Mouse (Mus musculus) hindbrain, embryonic 11.5 days (tissue): ENCODE data around the gene Ptpn11. TPM values are rescaled to one million over a fixed set of nuclear protein-coding genes. Genes with fewer than 3 reads are reported as not detected.
"Not testable (repeated sequence)": the region's sequence is repeated elsewhere in the genome, so short reads cannot be mapped to it uniquely, and the experiment has no call there.

ENCODE experiments used
- ATAC-seq: fragments of 200-750 bp; cut with Nextera tagmentation; 2 replicates; pipeline ENCODE4 v1.8.0; 2017; ENCODE audit warnings: mild to moderate bottlenecking, moderate TSS enrichment, moderate library complexity; ENCODE audit not compliant: low FRiP score
- DNase-seq: peaks from one replicate; pipeline ENCODE4 v3.0.0-alpha.2; 2015; ENCODE audit warnings: low spot score
- H3K27ac ChIP-seq: fragments of 300-500 bp; sonication (generic); 2 replicates; pipeline ENCODE4 v1.5.1; 2014; ENCODE audit warnings: mild to moderate bottlenecking, low read depth, low read length
- H3K27me3 ChIP-seq: fragments of 300-500 bp; sonication (generic); 2 replicates; pipeline ENCODE4 v1.6.1; 2014; ENCODE audit warnings: mild to moderate bottlenecking, low read length, moderate library complexity, mixed read lengths; ENCODE audit not compliant: control insufficient read depth, insufficient read depth
- H3K36me3 ChIP-seq: fragments of 300-500 bp; sonication (generic); 2 replicates; pipeline ENCODE4 v1.6.1; 2014; ENCODE audit warnings: mild to moderate bottlenecking, low read length, moderate library complexity, mixed read lengths; ENCODE audit not compliant: control insufficient read depth, insufficient read depth
- H3K4me1 ChIP-seq: fragments of 300-500 bp; sonication (generic); replicated peaks from 2 replicates; pipeline ENCODE4 v1.6.1; 2014; ENCODE audit warnings: low read length, mixed read lengths; ENCODE audit not compliant: control insufficient read depth, insufficient read depth
- H3K4me2 ChIP-seq: fragments of 300-500 bp; sonication (generic); replicated peaks from 2 replicates; pipeline ENCODE4 v1.6.1; 2014; ENCODE audit warnings: mild to moderate bottlenecking, low read depth, low read length
- H3K4me3 ChIP-seq: fragments of 300-500 bp; sonication (generic); 2 replicates; pipeline ENCODE4 v1.5.1; 2014; ENCODE audit warnings: low read depth, low read length
- H3K9ac ChIP-seq: fragments of 300-500 bp; sonication (generic); 2 replicates; pipeline ENCODE4 v1.6.1; 2014; ENCODE audit warnings: low read depth, low read length
- H3K9me3 ChIP-seq: fragments of 300-500 bp; sonication (generic); 2 replicates; pipeline ENCODE4 v1.6.1; 2016; ENCODE audit warnings: low read length; ENCODE audit not compliant: control insufficient read depth
- WGBS: fragments of 180-500 bp; shearing (Covaris S2); extraction: QIAGEN DNeasy Blood & Tissue Kit; methylation state at CpG from one replicate; pipeline ENCODE4 v1.1.7; 2014; 5-methylcytosine and 5-hydroxymethylcytosine counted together
- polyA plus RNA-seq: library from polyadenylated mRNA; unstranded; fragments of >200 nt; fragmentation: Nextera tagmentation; extraction: Ambion mirVana; gene quantifications from 2 replicates; pipeline ENCODE4 v1.2.1, GENCODE M21; 2014

The Ptpn11 gene
- polyA plus RNA-seq, 1 experiment from 2014 or later = 32.4 TPM

DNA sequence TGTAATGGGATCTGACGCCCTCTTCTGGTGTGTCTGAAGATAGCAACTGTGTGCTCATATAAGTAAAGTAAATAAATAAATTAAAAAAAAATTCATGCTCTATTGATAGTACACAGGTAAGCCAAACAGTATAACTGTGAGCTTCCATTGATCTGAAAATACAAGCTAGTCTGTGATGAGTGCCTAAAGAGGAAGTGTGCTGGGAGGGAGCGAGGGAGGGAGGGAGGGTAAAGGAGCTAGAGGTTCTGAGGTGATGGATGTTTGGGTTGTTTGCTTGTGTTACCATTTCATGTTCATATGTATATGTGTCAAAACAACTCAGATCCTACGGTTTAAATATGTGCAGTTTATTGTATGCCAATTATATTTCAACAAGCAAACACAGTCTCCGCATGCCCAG lies 35.6 kb upstream of the Ptpn11 start:
- Histone ChIP-seq H3K4me3 (no peak overlapping the region), H3K4me1 (no peaks in the 10 kb centered on the region), H3K9me3 (no peaks in the 10 kb centered on the region), H3K27me3 (no peaks in the 10 kb centered on the region), H3K9ac (no peak overlapping the region), H3K27ac (no peak overlapping the region), H3K4me2 (no peak overlapping the region), H3K36me3 (no peaks in the 10 kb centered on the region)
- no peak for DNase-seq
- WGBS = 93% methylated on average over 4 of the region's 4 CpGs
- no peak for ATAC-seq

DNA sequence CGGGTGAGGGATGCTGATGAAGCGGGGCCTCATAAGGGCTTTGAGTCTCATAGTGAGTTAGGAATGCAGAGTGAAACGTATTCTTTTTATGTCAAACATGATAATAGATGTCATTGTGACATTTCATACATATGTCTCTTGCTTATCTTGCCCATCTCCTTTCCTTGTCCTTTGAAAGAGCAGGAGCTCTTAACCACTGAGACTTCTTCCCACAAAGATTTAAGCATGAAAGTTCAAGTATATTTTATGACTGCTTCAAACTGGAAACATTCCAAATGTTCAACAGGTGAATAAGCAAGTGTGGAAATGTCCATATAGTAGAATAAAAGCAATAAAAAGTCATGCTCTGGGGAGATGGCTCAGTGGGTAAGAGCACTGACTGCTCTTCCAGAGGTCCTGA lies 35.2 kb upstream of the Ptpn11 start:
- Histone ChIP-seq H3K4me2 (no peak overlapping the region), H3K9ac (no peak overlapping the region), H3K27ac (no peak overlapping the region), H3K27me3 (no peaks in the 10 kb centered on the region), H3K36me3 (no peaks in the 10 kb centered on the region), H3K9me3 (no peaks in the 10 kb centered on the region), H3K4me3 (no peak overlapping the region), H3K4me1 (no peaks in the 10 kb centered on the region)
- ATAC-seq (no peak), DNase-seq (no peak)
- WGBS = 90% methylated on average over 3 of the region's 3 CpGs

DNA sequence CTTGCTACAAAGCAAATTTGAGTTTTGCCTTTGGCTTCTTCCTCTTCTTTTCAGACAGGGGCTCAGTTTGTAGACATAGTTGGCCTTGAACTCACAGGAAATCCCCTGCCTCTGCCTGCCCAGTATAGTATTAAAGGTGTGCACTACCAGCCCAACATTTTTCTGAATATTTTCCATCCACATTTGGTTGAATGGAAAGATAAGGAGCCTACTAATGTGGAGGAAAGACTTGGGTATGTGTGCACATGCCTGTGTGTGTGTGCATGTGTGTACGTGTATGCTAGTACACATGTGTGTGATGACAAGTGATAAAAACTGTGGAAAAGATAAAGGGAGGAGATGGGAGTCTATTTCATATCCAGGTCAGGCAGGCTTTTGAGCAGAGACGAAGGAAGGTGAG lies 34.7 kb upstream of the Ptpn11 start:
- Histone ChIP-seq H3K9me3 (no peaks in the 10 kb centered on the region), H3K4me3 (no peak overlapping the region), H3K9ac (no peak overlapping the region), H3K27ac (no peak overlapping the region), H3K36me3 (no peaks in the 10 kb centered on the region), H3K4me1 (no peaks in the 10 kb centered on the region), H3K4me2 (no peak overlapping the region), H3K27me3 (no peaks in the 10 kb centered on the region)
- DNase-seq (no peak), ATAC-seq (no peak)
- 86% methylated on average over 2 of the region's 2 CpGs for WGBS

DNA sequence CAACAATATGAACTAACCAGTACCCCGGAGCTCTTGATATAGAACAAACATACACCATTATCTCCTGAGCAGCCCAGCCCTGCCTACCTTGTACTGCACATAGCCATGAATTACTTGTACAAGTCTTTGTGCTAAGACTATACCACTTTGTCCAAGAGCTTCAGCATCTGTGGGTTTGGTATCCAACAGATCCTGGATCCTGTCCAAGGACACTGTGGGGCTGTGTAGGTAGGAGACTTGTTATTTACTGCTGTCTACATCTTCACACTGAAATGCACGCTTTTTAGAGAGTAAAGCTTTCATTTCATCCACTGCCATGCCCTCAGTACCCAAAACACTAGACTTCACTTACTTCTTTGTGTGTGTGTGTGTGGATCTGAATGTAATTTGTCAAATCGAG lies 33.7 kb upstream of the Ptpn11 start:
- no peak overlapping the region for H3K27ac ChIP-seq
- no peaks in the 10 kb centered on the region for H3K36me3 ChIP-seq
- H3K27me3 ChIP-seq = no peaks in the 10 kb centered on the region
- no peak overlapping the region for H3K4me2 ChIP-seq
- 92% methylated on average over 3 of the region's 3 CpGs for WGBS
- H3K4me3 ChIP-seq = no peak overlapping the region
- DNase-seq = no peak
- H3K4me1 ChIP-seq = no peaks in the 10 kb centered on the region
- H3K9ac ChIP-seq = no peak overlapping the region
- H3K9me3 ChIP-seq = no peaks in the 10 kb centered on the region
- no peak for ATAC-seq

DNA sequence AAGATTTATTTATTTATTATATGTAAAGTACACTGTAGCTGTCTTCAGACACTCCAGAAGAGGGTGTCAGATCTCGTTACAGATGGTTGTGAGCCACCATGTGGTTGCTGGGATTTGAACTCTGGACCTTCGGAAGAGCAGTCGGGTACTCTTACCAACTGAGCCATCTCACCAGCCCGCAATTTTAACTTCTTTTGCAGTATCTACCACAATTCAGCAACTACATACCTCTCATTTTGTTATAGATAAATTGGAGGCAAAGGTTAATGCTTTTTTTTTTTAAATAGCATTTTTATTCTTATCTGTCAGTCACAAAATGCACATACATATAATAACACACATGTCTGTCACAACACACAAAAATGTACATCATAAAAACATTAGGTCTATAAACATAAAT lies 32.8 kb upstream of the Ptpn11 start:
- H3K27ac ChIP-seq, H3K4me3 ChIP-seq, DNase-seq, ATAC-seq, H3K4me1 ChIP-seq, H3K9ac ChIP-seq, H3K36me3 ChIP-seq, H3K9me3 ChIP-seq, H3K4me2 ChIP-seq, H3K27me3 ChIP-seq: not testable (repeated sequence)
- 92% methylated on average over 3 of the region's 4 CpGs for WGBS

DNA sequence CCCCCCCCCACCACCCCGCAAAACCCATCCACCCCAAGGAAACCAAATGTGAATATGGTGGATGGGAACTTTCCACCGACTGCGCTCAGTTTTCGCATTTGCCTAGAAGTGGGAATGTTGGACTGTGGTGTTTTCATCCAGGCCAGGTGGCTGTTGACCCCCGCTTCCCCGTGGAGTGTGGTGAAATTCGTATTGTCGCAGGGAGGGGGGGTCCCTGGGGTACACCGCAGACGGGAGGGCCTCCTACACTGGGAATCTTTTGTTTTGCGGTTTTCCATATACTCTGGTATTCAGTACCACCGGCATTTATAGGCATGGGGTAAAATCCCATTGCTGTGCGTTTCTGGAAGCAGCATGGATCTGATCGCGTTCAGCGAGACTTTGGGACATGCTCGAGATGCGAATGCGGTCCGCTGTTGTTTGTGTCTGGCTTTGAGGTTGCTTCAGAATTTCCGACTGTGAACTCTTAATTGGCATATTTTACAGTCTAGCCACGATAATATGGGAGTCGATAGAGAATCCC lies 30.2 kb upstream of the Ptpn11 start:
- Histone ChIP-seq H3K27me3 (no peaks in the 10 kb centered on the region), H3K4me2 (peak overlapping the region; percentile 75), H3K9ac (peak overlapping the region; percentile 93), H3K27ac (peak overlapping the region; percentile 36; the same call in 1 of the 2 replicates), H3K9me3 (no peaks in the 10 kb centered on the region), H3K4me1 (no peaks in the 10 kb centered on the region), H3K36me3 (no peaks in the 10 kb centered on the region), H3K4me3 (peak overlapping the region; percentile 96)
- DNase-seq = peak; percentile 30
- WGBS = 22% methylated on average over 23 of the region's 23 CpGs
- ATAC-seq = peak; percentile 22

DNA sequence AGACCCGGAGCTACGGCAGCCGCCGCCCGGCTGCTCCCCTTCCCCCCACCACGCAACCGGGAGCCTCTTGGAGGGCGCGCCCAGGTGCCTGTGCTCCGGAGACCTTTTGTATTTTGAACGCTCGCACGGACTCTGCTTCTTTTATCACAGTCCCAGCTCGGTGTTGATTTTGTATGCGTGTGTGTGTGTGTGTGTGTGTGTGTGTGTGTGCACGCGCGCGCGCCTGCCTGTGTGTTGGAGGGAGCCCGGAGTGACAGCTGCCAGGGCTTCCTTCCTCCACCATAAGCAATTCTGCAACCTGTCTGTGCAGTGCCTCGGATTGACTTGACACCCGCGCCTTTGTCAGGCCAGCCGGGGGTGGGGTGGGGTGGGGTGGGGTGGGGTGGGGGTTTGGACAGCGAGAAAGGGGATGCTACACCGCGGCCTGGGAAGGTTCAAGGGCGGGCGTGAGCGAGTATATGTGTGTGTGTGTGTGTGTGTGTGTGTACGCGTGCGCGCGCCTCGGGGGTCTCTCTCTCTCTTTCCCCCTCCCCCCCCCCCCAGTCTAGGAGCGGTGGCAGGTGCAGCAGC lies 29.6 kb upstream of the Ptpn11 start:
- Histone ChIP-seq H3K36me3 (no peaks in the 10 kb centered on the region), H3K9ac (peak overlapping the region; percentile 93), H3K4me3 (peak overlapping the region; percentile 96), H3K27ac (peak overlapping the region; percentile 90), H3K27me3 (no peaks in the 10 kb centered on the region), H3K4me1 (no peaks in the 10 kb centered on the region), H3K4me2 (peak overlapping the region; percentile 75), H3K9me3 (no peaks in the 10 kb centered on the region)
- ATAC-seq = peak; percentile 72
- WGBS = under 1% methylated on average over 30 of the region's 38 CpGs
- DNase-seq = peak; percentile 55

DNA sequence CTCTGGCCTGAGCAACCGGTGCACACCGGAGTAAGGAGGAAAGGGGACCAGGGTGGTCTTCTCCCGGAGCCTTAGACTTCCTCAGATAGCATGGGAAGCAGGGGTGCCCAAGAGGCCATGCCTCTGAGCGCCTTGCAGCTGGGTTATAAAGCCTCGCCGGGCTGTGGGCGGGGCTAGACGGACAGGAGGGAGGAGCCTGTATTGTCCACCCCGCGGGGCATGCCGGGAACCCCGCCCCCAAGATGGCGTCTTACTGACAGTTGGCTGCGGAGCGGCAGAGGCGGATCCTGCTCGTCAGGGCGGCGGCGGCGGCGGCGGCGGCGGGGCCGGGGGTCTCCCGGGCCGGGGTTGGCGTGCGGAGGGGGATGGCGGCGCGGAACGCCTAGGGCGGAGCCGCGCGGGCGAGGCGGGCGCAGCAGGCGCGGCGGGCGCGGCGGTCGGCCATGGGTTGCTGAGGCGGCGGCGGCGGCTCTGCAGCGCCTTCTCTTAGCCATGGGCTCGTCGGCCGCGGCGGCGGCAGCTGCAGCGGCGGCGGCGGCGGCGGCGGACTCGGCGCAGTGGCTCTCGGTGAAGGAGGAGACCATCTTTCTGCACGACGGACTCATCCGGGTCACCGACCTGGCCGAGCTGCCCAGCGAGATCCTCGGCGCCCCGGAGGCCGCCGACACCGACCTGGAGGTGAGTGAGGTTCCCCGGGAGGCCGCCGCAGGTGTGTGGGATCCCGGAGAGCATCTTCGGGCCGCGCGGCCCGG lies 29.0 kb upstream of the Ptpn11 start, which contains the start of gene Hectd4:
TSS of gene Hectd4 (plus strand) at position 240 of the 752 bp plus-strand sequence.
- DNase-seq (peak; percentile 99), ATAC-seq (peak; percentile 90)
- Histone ChIP-seq H3K36me3 (no peaks in the 10 kb centered on the region), H3K27ac (peak within 1 kb of the TSS; percentile 90), H3K4me3 (peak within 1 kb of the TSS; percentile 96), H3K27me3 (no peaks in the 10 kb centered on the region), H3K9me3 (no peaks in the 10 kb centered on the region), H3K4me2 (peak within 1 kb of the TSS; percentile 75), H3K9ac (peak within 1 kb of the TSS; percentile 93), H3K4me1 (no peaks in the 10 kb centered on the region)
- under 1% methylated on average over 69 of the region's 90 CpGs for WGBS

DNA sequence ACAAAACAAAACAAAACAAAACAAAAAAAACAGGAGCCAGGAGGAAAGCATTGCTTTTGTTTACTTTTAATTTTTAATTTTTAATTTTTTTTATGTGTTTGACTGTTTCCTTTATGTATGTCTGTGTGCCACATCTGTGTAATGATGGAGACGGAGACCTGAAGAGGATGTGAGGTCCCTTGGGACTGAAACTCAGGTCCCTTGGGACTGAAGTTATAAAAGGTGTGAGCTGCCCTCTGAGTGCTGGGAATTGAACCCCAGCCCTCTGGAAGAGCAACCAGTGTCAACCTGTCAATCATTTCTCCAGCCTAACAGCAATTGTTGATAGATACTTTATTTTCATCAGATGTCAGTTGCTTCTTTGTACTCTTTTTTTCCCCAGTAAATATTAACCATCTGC lies 28.0 kb upstream of the Ptpn11 start:
- 73% methylated on average over 1 of the region's 1 CpGs for WGBS

More for the DNA sequence above, 28.0 kb upstream of the Ptpn11 start:
- H3K9me3 ChIP-seq = no peaks in the 10 kb centered on the region
- H3K27me3 ChIP-seq = no peaks in the 10 kb centered on the region
- H3K4me1 ChIP-seq = no peaks in the 10 kb centered on the region
- no peak overlapping the region for H3K27ac ChIP-seq
- no peak for DNase-seq
- no peaks in the 10 kb centered on the region for H3K36me3 ChIP-seq
- no peak overlapping the region for H3K4me3 ChIP-seq
- ATAC-seq = no peak
- no peak overlapping the region for H3K4me2 ChIP-seq
- no peak overlapping the region for H3K9ac ChIP-seq
